12 mouse cellular contexts compared by ENCODE assay signal in genomic region chr6:148740521-148741226, GRCm38 (mm10).
DNase-seq lines count a peak whose midpoint lies in the region; ATAC-seq and TF ChIP-seq lines count a peak whose summit lies in the region.
"Had no signal": no experiment of that assay in that cellular context is flagged by ENCODE, and none has a peak within 500 bp of the region (broad histone marks: within the 10 kb centered on the region; RNA-seq: fewer than 3 reads in every experiment).

No protein-coding gene starts in this region.

- H3K4me2 ChIP-seq in embryonic facial prominence, embryonic 13.5 days = peak overlapping the region; percentile 26
- no peak overlapping the region for H3K4me2 ChIP-seq in heart, embryonic 12.5 days
- H3K4me2 ChIP-seq: liver, embryonic 13.5 days had no signal

- no peaks in the 10 kb centered on the region for H3K9me3 ChIP-seq in embryonic facial prominence, embryonic 13.5 days
- no peaks in the 10 kb centered on the region for H3K9me3 ChIP-seq in embryonic facial prominence, embryonic 10.5 days
- 0 out of 2 replicates have a peak, but pooled peaks cover 2% of the 10 kb centered on the region for H3K9me3 ChIP-seq in heart, embryonic 12.5 days (replicated peaks)
- H3K9me3 ChIP-seq: liver, embryonic 13.5 days had no signal

- no peak overlapping the region for H3K4me3 ChIP-seq in embryonic facial prominence, embryonic 13.5 days
- no peak overlapping the region for H3K4me3 ChIP-seq in embryonic facial prominence, embryonic 10.5 days
- H3K4me3 ChIP-seq in left cerebral cortex, adult 2 months = no peak overlapping the region
- H3K4me3 ChIP-seq in heart, embryonic 12.5 days = no peak overlapping the region
- H3K4me3 ChIP-seq: liver, embryonic 13.5 days had no signal

- no peak for TF ChIP-seq CTCF in left cerebral cortex, adult 2 months (IDR thresholded peaks at IDR 0.05)

- no peak for DNase-seq in embryonic facial prominence, embryonic 10.5 days (ENCODE audit: low spot score)
- DNase-seq in left cerebral cortex, postnatal 25 days (ENCODE audit: low spot score in 2 of 2) = peak; percentile 12 to 23
- no peak for DNase-seq in left cerebral cortex, adult 2 months (ENCODE audit: extremely low spot score in 1 of 2, low spot score in 2 of 2)
- DNase-seq in 3134 (ENCODE audit: extremely low read depth, insufficient read length, low spot score) = peak; percentile 19
- DNase-seq in adrenal gland, postnatal 14 days = peak; percentile 49
- DNase-seq: cerebellum, adult 9-11 months; heart, postnatal 36 days; liver, embryonic 13.5 days had no signal

- H3K27ac ChIP-seq in embryonic facial prominence, embryonic 13.5 days = peak overlapping the region; percentile 44; the same call in 1 of the 2 replicates
- no peak overlapping the region for H3K27ac ChIP-seq in embryonic facial prominence, embryonic 10.5 days (replicated peaks)
- H3K27ac ChIP-seq in left cerebral cortex, adult 2 months = no peak overlapping the region
- H3K27ac ChIP-seq in heart, embryonic 12.5 days (ENCODE audit: poor library complexity, severe bottlenecking) = no peak overlapping the region
- H3K27ac ChIP-seq: liver, embryonic 13.5 days had no signal

- H3K9ac ChIP-seq in embryonic facial prominence, embryonic 13.5 days = no peak overlapping the region
- H3K9ac ChIP-seq in heart, embryonic 12.5 days = no peak overlapping the region
- H3K9ac ChIP-seq: liver, embryonic 13.5 days had no signal

- no peak for ATAC-seq in embryonic facial prominence, embryonic 13.5 days (ENCODE audit: insufficient number of reproducible peaks, insufficient read depth, low FRiP score, low TSS enrichment, low read depth)
- ATAC-seq in CD4-positive, CD25-positive, alpha-beta regulatory T cell, adult 4 months = no peak
- no peak for ATAC-seq in heart, embryonic 12.5 days (ENCODE audit: insufficient number of reproducible peaks, low FRiP score)
- ATAC-seq: activated CD4-positive, CD25-positive, alpha-beta regulatory T cell, adult 4 months had no signal

- H3K36me3 ChIP-seq in embryonic facial prominence, embryonic 13.5 days = no peaks in the 10 kb centered on the region
- H3K36me3 ChIP-seq in embryonic facial prominence, embryonic 10.5 days (replicated peaks) = no peaks in the 10 kb centered on the region
- no peaks in the 10 kb centered on the region for H3K36me3 ChIP-seq in heart, embryonic 12.5 days
- H3K36me3 ChIP-seq: liver, embryonic 13.5 days had no signal

- WGBS in embryonic facial prominence, embryonic 13.5 days = 38% methylated on average over 8 of the region's 8 CpGs
- 81% methylated on average over 8 of the region's 8 CpGs for whole genome bisulfite sequencing in embryonic facial prominence, embryonic 10.5 days
- 66% methylated on average over 8 of the region's 8 CpGs for WGBS in heart, embryonic 12.5 days

- H3K27me3 ChIP-seq in embryonic facial prominence, embryonic 13.5 days = no peaks in the 10 kb centered on the region
- H3K27me3 ChIP-seq in embryonic facial prominence, embryonic 10.5 days (replicated peaks; ENCODE audit: low read depth, poor library complexity, severe bottlenecking) = no peaks in the 10 kb centered on the region
- H3K27me3 ChIP-seq in heart, embryonic 12.5 days (replicated peaks) = no peaks in the 10 kb centered on the region
- H3K27me3 ChIP-seq: liver, embryonic 13.5 days had no signal

- peaks cover 23% of the 10 kb centered on the region for H3K4me1 ChIP-seq in embryonic facial prominence, embryonic 13.5 days
- peaks cover 19% of the 10 kb centered on the region for H3K4me1 ChIP-seq in embryonic facial prominence, embryonic 10.5 days
- H3K4me1 ChIP-seq in heart, embryonic 12.5 days (replicated peaks) = peaks cover 9% of the 10 kb centered on the region
- H3K4me1 ChIP-seq: liver, embryonic 13.5 days had no signal

- intact Hi-C loops in left cerebral cortex, postnatal 25 days (cut with DNase I) = no loop called here
- intact Hi-C loops in left cerebral cortex, adult 2 months (cut with DNase I) = no loop called here

Comparison
In these comparisons a context has a peak if more than half of its experiments do, and no peak if none do; other contexts are left out.
1. DNase-seq: peak in left cerebral cortex, postnatal 25 days (2 of 2), 3134 (single experiment) and adrenal gland, postnatal 14 days (single experiment); none in embryonic facial prominence, embryonic 10.5 days (single experiment) and left cerebral cortex, adult 2 months (0 of 2).